Mouse (Mus musculus) embryonic facial prominence, embryonic 11.5 days (tissue): ENCODE results near the gene Ly6g6d. TPM values are rescaled to one million over a fixed set of nuclear protein-coding genes. Genes with fewer than 3 reads are reported as not detected.

Source experiments
- ATAC-seq: fragments of 200-750 bp; cut with Nextera tagmentation; replicated peaks from 2 replicates; pipeline ENCODE4 v1.8.0; 2017; ENCODE audit warnings: low read depth; ENCODE audit not compliant: insufficient number of reproducible peaks, low FRiP score, low TSS enrichment
- DNase-seq: peaks from one replicate; pipeline ENCODE4 v3.0.0-alpha.2; 2015; ENCODE audit warnings: low spot score
- H3K27ac ChIP-seq: fragments of 300-500 bp; sonication (generic); replicated peaks from 2 replicates; pipeline ENCODE4 v1.5.1; 2014; ENCODE audit warnings: mild to moderate bottlenecking, low read depth, low read length, control low read depth
- H3K27me3 ChIP-seq: fragments of 300-500 bp; sonication (generic); 2 replicates; pipeline ENCODE4 v1.6.1; 2014; ENCODE audit warnings: mild to moderate bottlenecking, low read length, moderate library complexity, mixed read lengths; ENCODE audit not compliant: control insufficient read depth, insufficient read depth
- H3K36me3 ChIP-seq: fragments of 300-500 bp; sonication (generic); replicated peaks from 2 replicates; pipeline ENCODE4 v1.6.1; 2014; ENCODE audit warnings: low read depth, mild to moderate bottlenecking, low read length, moderate library complexity, mixed read lengths; ENCODE audit not compliant: control insufficient read depth, insufficient read depth
- H3K4me1 ChIP-seq: fragments of 300-500 bp; sonication (generic); 2 replicates; pipeline ENCODE4 v1.6.1; 2014; ENCODE audit warnings: low read length, mixed read lengths; ENCODE audit not compliant: control insufficient read depth, insufficient read depth
- H3K4me2 ChIP-seq: fragments of 300-500 bp; sonication (generic); 2 replicates; pipeline ENCODE4 v1.6.1; 2014; ENCODE audit warnings: low read depth, mild to moderate bottlenecking, control low read depth, low read length, moderate library complexity
- H3K4me3 ChIP-seq: fragments of 300-500 bp; sonication (generic); 2 replicates; pipeline ENCODE4 v1.5.1; 2014; ENCODE audit warnings: low read depth, low read length, control low read depth
- H3K9ac ChIP-seq: fragments of 300-500 bp; sonication (generic); replicated peaks from 2 replicates; pipeline ENCODE4 v1.6.1; 2014; ENCODE audit warnings: mild to moderate bottlenecking, control low read depth, low read length
- H3K9me3 ChIP-seq: fragments of 300-500 bp; sonication (generic); replicated peaks from 2 replicates; pipeline ENCODE4 v1.6.1; 2016; ENCODE audit warnings: mild to moderate bottlenecking, low read length, inconsistent platforms, mixed read lengths; ENCODE audit not compliant: control insufficient read depth
- WGBS: fragments of 180-500 bp; shearing (Covaris S2); extraction: QIAGEN DNeasy Blood & Tissue Kit; methylation state at CpG from one replicate; pipeline ENCODE4 v1.1.7; 2014; 5-methylcytosine and 5-hydroxymethylcytosine counted together
- polyA plus RNA-seq: library from polyadenylated mRNA; unstranded; fragments of >200 nt; fragmentation: Nextera tagmentation; extraction: Ambion mirVana; gene quantifications from 2 replicates; pipeline ENCODE4 v1.2.1, GENCODE M21; 2014

The Ly6g6d gene
- polyA plus RNA-seq, 1 experiment from 2014 or later = not detected

DNA sequence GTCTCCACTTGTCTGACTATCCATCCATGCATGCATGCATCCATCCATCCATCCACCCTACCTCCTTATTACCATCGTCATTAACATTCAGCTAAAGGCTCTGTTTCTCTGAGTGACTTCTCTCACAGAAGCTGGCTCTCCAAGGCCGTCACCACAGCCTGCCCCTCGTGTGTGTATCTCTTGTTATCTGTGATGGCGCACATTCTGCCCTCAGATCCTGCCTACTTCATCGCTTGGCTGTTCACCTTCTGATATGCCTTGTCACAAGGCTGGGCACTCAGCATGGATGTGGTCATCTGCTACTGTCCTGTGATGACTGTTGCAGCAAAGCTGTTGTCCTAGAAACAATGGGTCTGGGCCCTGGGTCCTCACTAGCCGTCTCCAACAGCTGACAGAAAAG, 26.9 kb upstream of the Ly6g6d start:
- no peaks in the 10 kb centered on the region for H3K9me3 ChIP-seq
- no peak overlapping the region for H3K27ac ChIP-seq
- peaks cover 2% of the 10 kb centered on the region; the same call in 1 of the 2 replicates for H3K36me3 ChIP-seq
- H3K9ac ChIP-seq = no peak overlapping the region
- no peaks in the 10 kb centered on the region for H3K27me3 ChIP-seq
- H3K4me1 ChIP-seq = no peaks in the 10 kb centered on the region
- ATAC-seq (no peak), DNase-seq (no peak)
- H3K4me2 ChIP-seq = no peak overlapping the region
- 83% methylated on average over 6 of the region's 6 CpGs for WGBS
- H3K4me3 ChIP-seq = no peak overlapping the region

DNA sequence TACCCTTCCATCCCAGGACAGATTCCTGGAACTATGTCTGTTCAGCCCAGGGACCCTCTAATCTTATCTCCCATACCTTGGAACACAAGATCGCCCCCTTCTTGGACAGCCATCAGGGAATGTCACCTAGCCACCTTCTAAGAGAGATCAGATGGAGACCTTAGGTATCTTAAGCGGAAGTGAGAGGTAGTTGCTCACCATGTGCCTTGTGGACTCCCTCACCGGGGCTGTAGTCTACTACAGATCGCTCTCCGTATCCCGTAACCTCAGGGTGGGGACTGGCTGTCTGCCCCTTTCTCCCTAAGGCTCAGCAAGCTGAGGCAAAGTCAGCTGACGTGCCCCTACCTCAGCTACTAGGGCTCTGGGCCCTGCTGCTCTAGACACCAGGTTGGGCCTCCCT, 26.2 kb upstream of the Ly6g6d start:
- H3K4me3 ChIP-seq = no peak overlapping the region
- H3K36me3 ChIP-seq = peaks cover 4% of the 10 kb centered on the region; the same call in 1 of the 2 replicates
- WGBS = 91% methylated on average over 7 of the region's 7 CpGs
- no peaks in the 10 kb centered on the region for H3K27me3 ChIP-seq
- H3K9ac ChIP-seq = no peak overlapping the region
- DNase-seq (no peak), ATAC-seq (no peak)
- H3K4me2 ChIP-seq = no peak overlapping the region
- H3K9me3 ChIP-seq = no peaks in the 10 kb centered on the region
- no peaks in the 10 kb centered on the region for H3K4me1 ChIP-seq
- no peak overlapping the region for H3K27ac ChIP-seq

DNA sequence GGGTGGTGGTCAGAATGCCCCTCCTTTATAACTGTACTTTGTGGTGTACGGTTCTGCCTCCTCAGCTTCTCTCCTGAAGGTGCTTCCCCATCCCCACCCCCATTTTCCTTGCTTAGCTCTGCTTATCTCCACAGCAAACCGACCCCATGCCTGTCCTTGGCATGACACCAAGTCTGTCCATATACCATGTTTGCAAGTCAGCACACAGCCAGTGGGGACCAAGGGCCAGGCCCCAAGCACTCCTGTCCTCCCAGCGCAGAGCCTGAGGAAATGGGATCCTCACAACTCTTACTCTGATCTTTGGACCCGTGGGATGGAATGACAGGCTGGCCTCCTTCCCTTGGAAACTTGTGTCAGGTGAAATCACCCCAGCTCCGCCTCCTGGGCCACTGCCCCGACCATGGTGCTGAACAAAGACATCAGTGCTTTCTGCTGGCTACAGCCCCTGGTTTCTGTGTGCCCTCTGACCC, 25.4 kb upstream of the Ly6g6d start:
- no peaks in the 10 kb centered on the region for H3K27me3 ChIP-seq
- H3K4me3 ChIP-seq = no peak overlapping the region
- no peaks in the 10 kb centered on the region for H3K4me1 ChIP-seq
- H3K4me2 ChIP-seq = no peak overlapping the region
- no peak overlapping the region for H3K9ac ChIP-seq
- H3K9me3 ChIP-seq = no peaks in the 10 kb centered on the region
- H3K27ac ChIP-seq = no peak overlapping the region
- WGBS = 69% methylated on average over 6 of the region's 6 CpGs
- peaks cover 4% of the 10 kb centered on the region; the same call in 1 of the 2 replicates for H3K36me3 ChIP-seq
- DNase-seq (no peak), ATAC-seq (no peak)

DNA sequence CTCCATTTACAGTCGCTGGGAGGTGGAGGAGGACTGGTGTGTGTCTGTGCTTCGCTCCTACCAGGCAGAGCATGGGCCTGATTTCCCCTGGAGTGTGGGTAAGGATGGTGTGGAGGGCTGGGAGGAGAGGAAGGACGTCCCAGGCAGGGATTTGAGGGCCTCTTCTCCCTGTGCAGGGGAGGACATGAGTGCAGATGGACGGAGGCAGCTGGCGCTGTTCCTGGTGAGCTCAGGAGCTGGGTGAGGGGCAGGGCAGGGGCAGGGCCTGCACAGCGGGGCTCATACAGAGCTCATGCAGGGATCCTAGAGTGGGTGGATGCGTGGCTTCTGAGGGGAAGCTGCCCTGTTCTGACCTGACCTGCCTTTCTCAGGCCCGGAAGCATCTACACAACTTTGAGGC, 24.4 kb upstream of the Ly6g6d start:
- ATAC-seq (no peak), DNase-seq (no peak)
- WGBS = 72% methylated on average over 8 of the region's 8 CpGs
- Histone ChIP-seq H3K4me2 (no peak overlapping the region), H3K9ac (no peak overlapping the region), H3K27me3 (no peaks in the 10 kb centered on the region), H3K9me3 (no peaks in the 10 kb centered on the region), H3K4me1 (no peaks in the 10 kb centered on the region), H3K27ac (no peak overlapping the region), H3K4me3 (no peak overlapping the region), H3K36me3 (peaks cover 4% of the 10 kb centered on the region; the same call in 1 of the 2 replicates)

DNA sequence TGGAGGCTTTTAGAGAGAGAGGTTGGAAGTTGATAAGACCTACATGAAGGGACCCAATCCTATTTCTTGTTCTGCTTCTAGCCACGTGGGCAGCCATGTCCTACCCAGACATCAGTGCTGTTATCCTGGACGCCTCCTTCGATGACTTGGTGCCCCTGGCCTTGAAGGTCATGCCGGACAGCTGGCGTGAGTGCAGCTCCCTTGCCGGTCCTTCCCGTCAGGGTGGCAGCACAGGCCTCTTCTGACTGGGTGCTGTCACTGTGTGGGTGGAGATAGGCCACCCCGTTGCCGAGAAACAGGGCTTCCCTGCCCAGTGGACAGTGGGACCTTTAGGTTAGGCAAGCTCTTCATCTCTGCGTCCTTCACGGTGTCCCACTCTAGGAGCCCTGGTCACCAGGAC, 23.3 kb upstream of the Ly6g6d start:
- Histone ChIP-seq H3K4me1 (no peaks in the 10 kb centered on the region), H3K4me3 (no peak overlapping the region), H3K27me3 (no peaks in the 10 kb centered on the region), H3K4me2 (no peak overlapping the region), H3K9me3 (no peaks in the 10 kb centered on the region), H3K9ac (no peak overlapping the region), H3K27ac (no peak overlapping the region), H3K36me3 (peaks cover 6% of the 10 kb centered on the region)
- DNase-seq = no peak
- no peak for ATAC-seq
- 92% methylated on average over 11 of the region's 11 CpGs for WGBS

DNA sequence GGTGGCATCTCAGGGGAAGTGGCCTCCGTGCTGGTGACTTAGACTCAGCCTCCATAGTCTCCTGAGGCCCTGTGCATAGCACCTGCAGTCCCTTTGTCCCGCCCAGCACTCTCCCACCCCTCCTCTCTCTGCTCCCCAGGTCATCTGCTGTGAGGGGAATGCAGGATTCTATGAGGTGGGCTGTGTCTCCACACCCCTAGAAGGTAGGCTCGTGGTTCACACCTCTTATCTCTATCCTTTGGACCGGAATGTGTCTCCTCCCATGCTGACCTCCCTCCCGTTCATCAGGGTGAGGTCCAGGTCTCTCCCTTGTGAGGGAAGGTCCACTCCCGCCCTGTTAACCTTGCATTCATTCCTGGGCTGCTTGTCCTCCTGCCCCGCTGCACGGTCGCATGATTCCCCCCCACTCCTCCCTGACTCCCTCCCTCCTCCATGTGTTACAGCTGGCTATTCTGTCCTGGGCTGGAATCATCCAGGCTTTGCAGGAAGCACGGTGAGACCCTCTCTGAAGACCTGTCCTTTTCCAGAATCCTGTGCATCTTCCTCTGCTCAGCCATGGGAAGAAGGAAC, 22.4 kb upstream of the Ly6g6d start:
- Histone ChIP-seq H3K4me2 (no peak overlapping the region), H3K9ac (no peak overlapping the region), H3K36me3 (peaks cover 6% of the 10 kb centered on the region), H3K27me3 (no peaks in the 10 kb centered on the region), H3K4me1 (no peaks in the 10 kb centered on the region), H3K9me3 (no peaks in the 10 kb centered on the region), H3K4me3 (no peak overlapping the region), H3K27ac (no peak overlapping the region)
- 85% methylated on average over 10 of the region's 10 CpGs for WGBS
- no peak for ATAC-seq
- no peak for DNase-seq

DNA sequence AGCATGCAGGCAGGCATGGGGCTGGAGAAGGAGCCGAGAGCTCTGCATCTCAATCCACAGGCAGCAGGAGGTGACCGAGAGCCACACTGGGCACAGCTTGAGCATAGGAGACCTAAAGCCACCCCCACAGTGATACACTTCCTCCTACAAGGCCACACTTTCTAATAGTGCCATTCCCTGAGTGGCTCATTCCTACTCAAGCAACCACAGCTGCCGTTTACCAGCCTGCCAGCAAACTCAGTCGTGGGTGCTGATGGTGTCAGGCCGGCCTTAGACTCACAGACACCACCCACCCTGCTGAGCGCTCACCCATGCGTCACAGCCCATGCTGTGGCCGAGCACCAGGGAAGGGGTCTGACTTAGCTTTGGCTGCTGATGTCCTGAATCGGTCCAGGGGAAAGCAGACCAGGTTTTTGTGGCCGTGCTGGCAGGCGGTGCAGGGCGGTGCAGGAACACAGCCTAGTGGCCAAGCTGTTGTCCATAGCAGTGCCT, 19.3 kb upstream of the Ly6g6d start:
- Histone ChIP-seq H3K36me3 (peaks cover 9% of the 10 kb centered on the region), H3K4me1 (no peaks in the 10 kb centered on the region), H3K9me3 (no peaks in the 10 kb centered on the region), H3K27me3 (no peaks in the 10 kb centered on the region), H3K4me3 (no peak overlapping the region), H3K27ac (no peak overlapping the region), H3K9ac (no peak overlapping the region), H3K4me2 (no peak overlapping the region)
- DNase-seq (no peak), ATAC-seq (no peak)
- WGBS = 83% methylated on average over 12 of the region's 12 CpGs

DNA sequence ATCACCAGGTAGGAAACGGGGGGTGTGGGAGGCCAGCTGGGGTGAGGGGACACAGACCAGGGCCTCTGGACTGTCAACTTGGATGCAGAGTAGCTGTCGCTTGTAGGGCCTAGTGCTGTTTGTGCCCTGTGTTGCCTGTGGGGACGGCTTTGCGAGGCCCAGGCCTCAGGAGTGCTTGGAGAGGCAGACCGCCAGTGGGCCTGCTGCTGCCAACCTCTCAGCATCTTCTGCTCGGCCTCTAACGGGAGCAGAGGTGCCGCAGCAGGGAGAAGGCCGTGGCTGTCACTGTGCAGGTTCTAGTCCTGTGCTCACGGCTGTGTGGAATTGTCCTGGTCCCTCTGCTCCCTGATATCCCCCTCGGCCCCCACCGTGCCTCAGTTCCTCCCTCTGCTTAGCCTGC, 18.7 kb upstream of the Ly6g6d start:
- DNase-seq (no peak), ATAC-seq (no peak)
- no peak overlapping the region for H3K27ac ChIP-seq
- H3K4me2 ChIP-seq = no peak overlapping the region
- no peaks in the 10 kb centered on the region for H3K4me1 ChIP-seq
- no peaks in the 10 kb centered on the region for H3K27me3 ChIP-seq
- H3K4me3 ChIP-seq = no peak overlapping the region
- 86% methylated on average over 12 of the region's 12 CpGs for WGBS
- no peak overlapping the region for H3K9ac ChIP-seq
- no peaks in the 10 kb centered on the region for H3K9me3 ChIP-seq
- peaks cover 9% of the 10 kb centered on the region for H3K36me3 ChIP-seq
